Mouse (Mus musculus): ENCODE measurements around the gene Dhx32.

GRCm38 (mm10) chr7:133744701-133745100 is 37.8 kb downstream of the Dhx32 start:
- no peak for TF ChIP-seq CTCF (IDR thresholded peaks at IDR 0.05; ENCODE audit: borderline replicate concordance, control insufficient read depth, extremely low read depth, insufficient read depth, low read length, poor library complexity)
- TF ChIP-seq POLR2A (IDR thresholded peaks at IDR 0.05; ENCODE audit: control insufficient read depth, extremely low read depth, insufficient read depth, low read length, poor library complexity) = no peak

Data from thymus, adult 2 months (tissue).